Mouse (Mus musculus) NIH3T3 (cell line): ENCODE data around the gene Rhpn2.

ENCODE experiments used
- DNase-seq: peaks from one replicate; pipeline ENCODE4 v3.0.0-alpha.2; 2012; ENCODE audit warnings: low read depth

Gene Rhpn2

DNA sequence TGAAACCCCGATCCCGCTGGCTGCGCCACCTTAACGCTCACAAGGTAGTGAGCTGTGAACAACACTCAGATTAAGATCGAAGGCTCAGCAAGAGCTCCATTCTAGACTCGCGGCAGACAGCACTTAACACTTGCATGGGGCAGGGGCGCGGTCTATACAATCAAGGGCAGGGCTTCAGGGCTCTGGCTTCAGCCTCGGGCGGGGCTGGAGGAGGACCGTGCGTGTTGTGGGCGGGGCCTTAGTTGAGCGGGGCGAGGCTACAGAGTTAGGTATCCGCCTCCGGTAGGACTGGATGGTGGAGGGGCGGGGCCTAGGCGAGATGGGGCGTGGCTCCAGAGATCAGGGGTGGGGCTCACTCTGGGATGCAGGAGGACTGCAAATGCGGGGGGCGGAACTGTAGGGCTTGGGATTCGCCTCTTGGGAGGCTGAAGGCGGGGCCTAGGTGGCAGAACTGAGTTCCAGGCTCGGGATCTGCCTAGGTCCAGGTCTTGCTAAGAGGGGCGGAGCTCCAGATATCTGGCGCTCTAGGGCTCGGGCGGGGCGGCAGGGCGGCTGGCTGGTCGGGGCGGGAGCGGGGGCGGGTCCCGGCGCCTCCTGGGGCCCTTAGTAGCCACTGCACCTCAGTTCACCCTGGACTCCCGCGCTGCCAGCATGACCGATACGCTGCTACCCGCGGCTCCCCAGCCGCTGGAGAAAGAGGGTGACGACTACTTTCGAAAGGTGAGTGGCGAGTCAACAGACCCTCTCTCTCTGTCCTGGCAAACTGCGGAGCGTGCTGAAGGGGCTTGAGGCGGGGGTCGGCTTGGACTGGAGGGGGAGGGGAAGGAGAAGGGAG lies at the start of gene Rhpn2:
Gene Rhpn2 (plus strand): TSS at position 479 of the 835 bp plus-strand sequence.
- DNase-seq, result peak; percentile 98

DNA sequence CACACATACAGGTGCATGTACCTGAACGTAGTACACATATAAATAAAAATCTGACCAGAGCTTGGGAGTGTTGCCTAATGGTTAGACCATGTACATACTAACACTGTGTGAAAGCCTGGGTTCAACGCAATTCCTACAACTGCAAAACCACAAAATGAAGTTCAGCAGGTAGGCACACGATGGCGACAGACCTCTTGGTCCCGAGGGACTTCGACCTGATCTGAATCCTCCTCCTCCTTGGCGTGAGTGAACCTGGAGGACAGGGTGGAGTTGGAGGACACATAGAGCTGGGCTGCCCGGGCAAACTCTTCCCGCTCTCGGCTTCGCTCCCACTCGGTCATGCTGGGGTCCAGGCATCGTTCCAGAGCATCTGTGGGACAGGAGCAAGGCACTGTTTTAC lies 40.5 kb upstream of the Rhpn2 start:
- no peak for DNase-seq

DNA sequence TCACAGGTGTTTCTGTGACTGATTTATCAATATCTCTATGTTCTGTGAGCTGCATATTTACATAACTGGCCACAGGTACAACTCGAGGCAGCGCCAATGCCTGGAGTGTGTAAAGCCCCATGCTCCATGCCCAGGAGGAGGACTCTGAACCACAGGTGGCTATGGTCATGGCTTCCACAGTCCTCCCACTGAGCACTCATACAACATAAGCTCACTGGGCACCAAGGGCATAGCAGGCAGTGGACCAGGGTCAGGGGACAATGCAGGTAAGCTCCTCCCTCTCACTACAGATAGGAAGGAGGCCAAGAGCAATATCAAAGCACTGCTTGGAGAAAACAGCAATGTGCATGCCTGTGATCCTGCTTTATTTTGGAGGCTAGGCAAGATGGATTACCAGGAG lies 38.3 kb upstream of the Rhpn2 start:
- DNase-seq, result no peak

DNA sequence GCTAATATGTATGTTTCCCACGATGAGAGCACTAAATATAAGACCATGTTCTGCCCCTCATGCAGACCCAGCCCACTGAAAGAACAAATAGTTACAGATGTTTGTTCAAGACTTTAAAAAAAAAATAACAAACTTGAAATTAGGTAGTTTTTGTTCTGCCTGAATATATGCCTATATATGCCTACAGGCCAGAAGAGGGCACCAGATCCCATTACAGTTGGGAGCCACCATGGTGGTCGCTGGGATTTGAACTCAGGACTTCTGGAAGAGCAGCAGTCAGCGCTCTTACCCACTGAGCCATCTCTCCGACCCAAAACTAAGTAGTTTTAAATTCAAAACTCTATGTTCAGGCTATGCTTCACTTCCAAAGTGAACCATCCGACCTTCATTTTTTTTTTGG lies 36.1 kb upstream of the Rhpn2 start:
- peak; percentile 27 for DNase-seq

- DNase-seq, result no peak
Observed at GRCm38 (mm10) chr7:35299656-35300055, 34.3 kb upstream of the Rhpn2 start.

DNA sequence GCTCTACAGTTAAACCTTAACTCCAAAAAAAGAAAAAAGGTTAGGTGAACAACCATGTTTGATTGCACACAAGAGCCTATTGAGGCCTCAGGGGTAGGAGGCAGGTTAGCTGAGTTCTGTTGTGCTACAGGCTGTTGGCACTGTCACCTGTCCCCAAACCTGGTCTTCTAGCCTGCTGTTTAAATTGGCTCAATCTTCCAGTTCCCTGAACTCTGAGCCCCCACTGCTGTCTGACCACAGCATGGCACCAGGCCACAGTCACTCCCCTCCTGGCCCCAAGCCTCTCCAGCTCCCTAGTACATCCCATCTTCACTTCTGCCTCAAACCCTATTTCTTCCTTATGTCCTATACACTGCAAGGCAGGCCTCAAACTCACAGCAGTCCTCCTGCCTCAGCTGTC lies 33.2 kb upstream of the Rhpn2 start:
- no peak for DNase-seq

- no peak for DNase-seq
Observed at GRCm38 (mm10) chr7:35311214-35311613, 22.8 kb upstream of the Rhpn2 start.

DNA sequence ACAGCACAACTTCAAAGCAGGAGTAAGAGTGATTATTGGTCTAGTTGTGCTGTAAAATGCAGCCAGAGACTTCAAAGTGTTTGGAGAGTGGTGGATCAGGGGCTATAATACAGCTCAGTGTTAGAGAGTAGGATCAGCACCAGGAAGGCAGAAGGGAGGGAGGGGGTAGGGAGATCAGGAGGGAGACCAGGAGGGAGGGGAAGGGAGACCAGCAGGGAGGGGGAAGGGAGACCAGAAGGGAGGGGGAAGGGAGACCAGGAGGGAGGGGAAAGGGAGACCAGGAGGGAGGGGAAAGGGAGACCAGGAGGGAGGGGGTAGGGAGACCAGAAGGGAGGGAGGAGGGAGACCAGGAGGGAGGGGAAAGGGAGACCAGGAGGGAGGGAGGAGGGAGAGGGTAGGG lies 19.8 kb upstream of the Rhpn2 start:
- DNase-seq, result no peak

GRCm38 (mm10) chr7:35317729-35318609 lies 16.0 kb upstream of the Rhpn2 start, which contains the start of gene Gpatch1:
Gene Gpatch1 (minus strand): TSS chr7:35318440.
- peak; percentile 94 for DNase-seq

DNA sequence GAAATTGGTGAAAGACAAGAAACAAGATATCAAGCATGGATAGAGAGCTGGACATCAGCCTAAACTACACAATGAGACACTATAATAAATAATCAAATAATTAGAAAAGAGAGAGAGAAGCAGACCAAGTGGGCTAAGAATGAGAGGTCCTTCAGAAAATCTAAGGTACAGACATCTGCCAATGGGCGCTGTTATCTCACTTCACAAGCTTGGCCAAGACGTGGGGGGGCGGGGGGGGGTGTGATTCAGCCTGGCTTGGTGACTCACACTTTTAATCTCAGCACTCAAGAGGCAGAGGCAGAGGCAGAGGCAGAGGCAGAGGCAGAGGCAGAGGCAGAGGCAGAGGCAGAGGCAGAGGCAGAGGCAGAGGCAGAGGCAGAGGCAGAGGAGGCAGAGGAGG lies 14.7 kb upstream of the Rhpn2 start:
- DNase-seq, result peak; percentile 77

DNA sequence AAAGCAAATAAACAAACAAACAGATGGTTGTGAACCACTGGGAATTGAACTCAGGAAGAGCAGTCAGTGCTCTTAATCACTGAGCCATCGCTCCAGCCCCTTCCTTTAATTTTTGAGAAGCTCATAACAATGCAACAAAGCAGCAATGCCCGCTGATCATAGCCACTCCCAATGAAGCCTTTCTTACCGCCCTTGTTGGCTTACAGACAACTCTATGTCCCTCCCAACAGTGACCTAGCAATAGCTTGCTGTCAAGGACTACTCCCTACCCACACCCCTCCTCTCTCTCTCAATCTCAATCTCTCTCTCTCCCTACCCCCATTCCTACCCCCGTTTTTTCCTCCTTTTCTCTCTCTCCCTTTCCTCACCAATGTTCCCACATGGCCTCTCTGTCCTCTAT lies 14.2 kb upstream of the Rhpn2 start:
- peak; percentile 24 for DNase-seq

- no peak for DNase-seq
Observed at GRCm38 (mm10) chr7:35322161-35322560, 11.8 kb upstream of the Rhpn2 start.

GRCm38 (mm10) chr7:35322732-35323420 lies 11.1 kb upstream of the Rhpn2 start:
- peak; percentile 17 for DNase-seq

GRCm38 (mm10) chr7:35331590-35331989 lies 2.4 kb upstream of the Rhpn2 start:
- DNase-seq, result no peak

DNA sequence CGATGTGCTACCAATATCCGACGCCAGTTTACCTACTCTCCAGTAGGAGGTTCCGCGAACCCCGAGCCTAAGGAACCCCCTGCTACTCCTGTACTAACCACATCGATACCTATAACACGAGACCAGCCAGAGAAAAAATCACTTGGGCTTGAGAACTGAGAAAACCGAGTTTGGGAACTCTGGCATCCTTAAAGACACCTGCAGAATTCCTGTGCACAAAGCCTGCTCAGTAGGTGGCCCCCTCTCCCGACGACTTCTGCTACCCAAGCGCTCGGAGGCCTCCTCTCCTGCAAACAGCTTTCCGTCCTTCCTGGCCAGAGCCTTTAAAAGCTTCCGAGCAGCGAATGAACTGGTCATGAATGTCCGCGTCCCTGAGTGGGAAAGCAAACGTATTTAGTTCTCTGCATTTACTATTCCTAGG lies 729 bp upstream of the Rhpn2 start:
- no peak for DNase-seq

DNA sequence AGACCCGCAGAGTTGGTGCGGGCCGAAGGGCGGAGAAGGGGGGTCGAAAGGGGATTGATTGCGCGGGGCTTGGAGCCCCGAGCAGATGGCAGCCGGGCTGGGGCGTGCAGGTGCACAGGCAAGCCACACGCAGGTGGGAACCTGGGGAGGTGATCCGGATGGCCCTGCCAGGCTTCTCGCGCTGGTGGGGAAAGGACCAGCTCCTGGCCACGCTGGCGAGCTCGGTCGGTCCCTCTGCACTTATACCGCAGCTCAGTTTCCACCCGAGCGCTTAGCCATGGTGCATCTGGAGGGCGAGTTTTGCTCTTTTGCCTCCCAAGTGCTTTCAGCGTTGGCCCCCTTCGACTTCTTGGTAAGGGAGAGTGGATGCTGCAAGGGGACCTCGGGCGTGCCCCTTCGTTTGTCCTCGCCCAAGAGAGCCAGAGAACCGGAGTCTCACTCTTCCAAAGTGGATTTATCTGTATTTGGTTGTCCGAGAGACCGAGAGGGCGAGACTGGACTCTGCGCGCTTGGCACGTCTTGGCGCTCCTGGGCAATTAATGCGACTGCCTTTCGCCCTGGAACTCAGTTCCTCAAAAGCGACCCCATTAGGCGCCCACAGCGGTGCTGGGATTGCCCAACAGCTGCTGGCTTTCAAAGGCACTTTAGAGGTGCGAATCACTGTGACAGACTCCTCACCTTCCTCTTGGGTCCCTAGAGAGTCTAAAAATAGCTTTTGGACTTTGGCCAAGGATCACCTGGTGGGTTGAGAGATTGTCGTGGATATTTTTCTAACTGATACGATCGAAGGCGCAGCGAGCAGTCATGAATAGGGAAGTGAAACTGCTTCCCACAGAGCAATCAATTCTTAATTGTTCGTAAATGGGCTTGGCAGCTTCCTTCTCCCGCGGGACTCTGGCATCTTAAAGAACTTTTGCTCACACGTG lies 820 bp downstream of the Rhpn2 start:
- no peak for DNase-seq

DNA sequence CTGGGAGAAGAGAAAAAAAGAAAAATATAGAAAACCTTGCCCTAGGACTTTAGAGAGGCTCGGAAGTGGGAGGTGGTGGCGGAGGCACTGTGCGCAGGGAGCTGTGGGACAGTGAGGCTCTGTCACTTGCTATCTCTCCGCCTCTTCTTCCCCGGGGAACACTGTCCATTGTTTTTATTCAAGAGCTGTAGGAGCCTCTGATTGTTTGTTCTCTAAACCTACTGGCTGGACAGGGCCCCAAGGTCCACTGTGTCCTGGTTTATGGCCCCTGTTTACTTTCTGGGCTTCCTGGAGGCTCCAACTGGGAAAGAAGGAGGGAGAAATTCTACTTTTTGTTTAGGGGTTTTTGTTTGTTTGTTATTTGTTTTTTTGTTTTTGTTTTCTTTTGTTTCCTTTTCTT lies 6.2 kb downstream of the Rhpn2 start:
- DNase-seq, result no peak

- no peak for DNase-seq
Observed at GRCm38 (mm10) chr7:35341282-35341681, 7.3 kb downstream of the Rhpn2 start.

DNA sequence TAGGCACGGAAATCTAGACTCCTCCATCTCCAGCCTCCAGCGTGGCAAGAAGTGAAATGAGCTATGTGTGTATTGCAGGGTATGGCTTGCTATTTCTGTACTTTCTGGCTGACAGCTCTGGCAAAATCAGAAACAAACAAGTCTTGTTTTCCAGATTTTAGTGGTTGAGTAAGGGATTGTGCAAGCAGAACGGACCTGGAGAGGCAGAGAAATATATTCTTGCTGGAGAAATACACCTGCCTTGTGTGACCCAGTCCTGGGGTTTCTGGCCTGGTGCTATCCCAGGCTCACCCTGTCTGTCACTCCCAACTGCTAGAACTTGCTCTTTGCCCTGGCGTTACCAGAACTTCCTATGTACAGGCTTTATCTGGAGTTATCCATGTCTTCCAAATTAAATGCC lies 8.5 kb downstream of the Rhpn2 start:
- no peak for DNase-seq

GRCm38 (mm10) chr7:35344785-35345330 lies 10.9 kb downstream of the Rhpn2 start:
- DNase-seq, result no peak
